Mouse (Mus musculus) MEL (cell line): Measurements from ENCODE around the gene C1qtnf1. TPM values are rescaled to one million over a fixed set of nuclear protein-coding genes. Genes with fewer than 3 reads are reported as not detected.

Experiments
- DNase-seq: peaks from one replicate; pipeline ENCODE4 v3.0.0; 2011; ENCODE audit warnings: low read depth, low spot score
- H3K27ac ChIP-seq: 2 replicates; pipeline ENCODE4 v1.5.1; 2012; ENCODE audit warnings: low read depth, mild to moderate bottlenecking, control low read depth, low read length, moderate library complexity; ENCODE audit not compliant: control insufficient read depth
- H3K27me3 ChIP-seq, 2 experiments: fragments of 150-350 bp in 1 of 2; sonication (generic) in 1 of 2; 2 replicates each; pipeline ENCODE4 v1.6.1; 2012; ENCODE audit warnings: low read length in 2 of 2, mild to moderate bottlenecking in 2 of 2, improper control_type of control experiment in 1 of 2, moderate library complexity in 1 of 2; ENCODE audit not compliant: insufficient read depth in 2 of 2, control insufficient read depth in 1 of 2
- H3K36me3 ChIP-seq, 2 experiments: 2 replicates each; pipeline ENCODE4 v1.6.1; 2012 to 2014; ENCODE audit warnings: low read length in 2 of 2, improper control_type of control experiment in 1 of 2, inconsistent platforms in 1 of 2, mild to moderate bottlenecking in 1 of 2; ENCODE audit not compliant: insufficient read depth in 2 of 2, control insufficient read depth in 1 of 2
- H3K4me1 ChIP-seq, 2 experiments: fragments of 150-350 bp in 1 of 2; sonication (generic) in 1 of 2; 2 replicates each; pipeline ENCODE4 v1.6.1; 2012; ENCODE audit warnings: low read length in 2 of 2, improper control_type of control experiment in 1 of 2, mild to moderate bottlenecking in 1 of 2; ENCODE audit not compliant: insufficient read depth in 2 of 2, control insufficient read depth in 1 of 2
- H3K4me3 ChIP-seq, 2 experiments: fragments of 150-350 bp in 1 of 2; sonication (generic) in 1 of 2; 2 replicates each; pipeline ENCODE4 v1.5.1; 2012; ENCODE audit warnings: low read depth in 2 of 2, low read length in 2 of 2, mild to moderate bottlenecking in 2 of 2, moderate library complexity in 2 of 2, control low read depth in 1 of 2, improper control_type of control experiment in 1 of 2; ENCODE audit not compliant: control insufficient read depth in 1 of 2, insufficient read depth in 1 of 2
- H3K79me2 ChIP-seq: 2 replicates; pipeline ENCODE4 v1.6.1; 2012; ENCODE audit warnings: mild to moderate bottlenecking, low read length, moderate library complexity; ENCODE audit not compliant: control insufficient read depth, poor library complexity, insufficient read depth
- H3K9ac ChIP-seq: 2 replicates; pipeline ENCODE4 v1.6.1; 2012; ENCODE audit warnings: low read depth, mild to moderate bottlenecking, control low read depth, low read length, moderate library complexity; ENCODE audit not compliant: control insufficient read depth, poor library complexity, severe bottlenecking
- H3K9me3 ChIP-seq: fragments of 150-350 bp; sonication (generic); replicated peaks from 2 replicates; pipeline ENCODE4 v1.6.1; 2012; ENCODE audit warnings: mild to moderate bottlenecking, low read length, improper control_type of control experiment, moderate library complexity; ENCODE audit not compliant: insufficient read depth
- BHLHE40 ChIP-seq: IDR thresholded peaks from 2 replicates; pipeline ENCODE4 v1.6.1; 2012; ENCODE audit warnings: low read depth, mild to moderate bottlenecking, inconsistent platforms, low read length, improper control_type of control experiment, borderline replicate concordance
- E2F4 ChIP-seq: IDR thresholded peaks from 2 replicates; pipeline ENCODE4 v1.6.1; 2011; ENCODE audit warnings: low read depth, low read length, improper control_type of control experiment, borderline replicate concordance
- ELF1 ChIP-seq: IDR thresholded peaks from 2 replicates; pipeline ENCODE4 v1.6.1; 2014; ENCODE audit warnings: low read depth, mild to moderate bottlenecking, inconsistent platforms, low read length, improper control_type of control experiment, moderate library complexity
- EP300 ChIP-seq, 2 experiments: IDR thresholded peaks; 2 replicates each; pipeline ENCODE4 v1.6.1; 2011; ENCODE audit warnings: improper control_type of control experiment in 2 of 2, low read length in 2 of 2, low read depth in 1 of 2, mild to moderate bottlenecking in 1 of 2
- ETS1 ChIP-seq: IDR thresholded peaks from 2 replicates; pipeline ENCODE4 v1.6.1; 2012; ENCODE audit warnings: low read depth, mild to moderate bottlenecking, inconsistent platforms, low read length, improper control_type of control experiment, moderate library complexity
- GABPA ChIP-seq: IDR thresholded peaks from 2 replicates; pipeline ENCODE4 v1.6.1; 2012; ENCODE audit warnings: low read depth, mild to moderate bottlenecking, inconsistent platforms, low read length, improper control_type of control experiment, moderate library complexity
- GATA1 ChIP-seq: IDR thresholded peaks from 2 replicates; pipeline ENCODE4 v1.6.1; 2011; ENCODE audit warnings: low read depth, low read length, improper control_type of control experiment
- HCFC1 ChIP-seq: IDR thresholded peaks from 2 replicates; pipeline ENCODE4 v1.6.1; 2012; ENCODE audit warnings: low read depth, mild to moderate bottlenecking, inconsistent platforms, low read length, improper control_type of control experiment, moderate library complexity
- JUND ChIP-seq: IDR thresholded peaks from 2 replicates; pipeline ENCODE4 v1.6.1; 2011; ENCODE audit warnings: low read depth, mild to moderate bottlenecking, improper control_type of control experiment, low read length
- KAT2A ChIP-seq: conservative IDR thresholded peaks from 2 replicates; pipeline ENCODE4 v1.6.1; 2012; ENCODE audit warnings: low read depth, low read length, improper control_type of control experiment, inconsistent platforms
- MAX ChIP-seq: IDR thresholded peaks from 2 replicates; pipeline ENCODE4 v1.6.1; 2011; ENCODE audit warnings: low read length, improper control_type of control experiment
- MEF2A ChIP-seq: IDR thresholded peaks from 2 replicates; pipeline ENCODE4 v1.6.1; 2014; ENCODE audit warnings: low read depth, mild to moderate bottlenecking, inconsistent platforms, low read length, improper control_type of control experiment; ENCODE audit not compliant: poor library complexity, insufficient replicate concordance, severe bottlenecking; ENCODE audit errors: extremely low read depth
- MXI1 ChIP-seq: IDR thresholded peaks from 2 replicates; pipeline ENCODE4 v1.6.1; 2011; ENCODE audit warnings: mild to moderate bottlenecking, low read depth, low read length, improper control_type of control experiment
- MYC ChIP-seq: IDR thresholded peaks from 2 replicates; pipeline ENCODE4 v1.6.1; 2011; ENCODE audit warnings: low read depth, mild to moderate bottlenecking, low read length, improper control_type of control experiment, moderate library complexity
- POLR2A ChIP-seq, 2 experiments: IDR thresholded peaks; 2 replicates each; pipeline ENCODE4 v1.6.1; 2011 to 2012; ENCODE audit warnings: low read length in 2 of 2, mild to moderate bottlenecking in 2 of 2, control low read depth in 1 of 2, improper control_type of control experiment in 1 of 2, low read depth in 1 of 2, moderate library complexity in 1 of 2; ENCODE audit not compliant: control insufficient read depth in 1 of 2, insufficient read depth in 1 of 2, poor library complexity in 1 of 2
- POLR2AphosphoS5 ChIP-seq: IDR thresholded peaks from 2 replicates; pipeline ENCODE4 v1.6.1; 2012; ENCODE audit warnings: low read depth, borderline replicate concordance, mild to moderate bottlenecking, inconsistent platforms, low read length, moderate library complexity, mixed read lengths
- RCOR1 ChIP-seq: IDR thresholded peaks from 2 replicates; pipeline ENCODE4 v1.6.1; 2012; ENCODE audit warnings: low read depth, mild to moderate bottlenecking, inconsistent platforms, low read length, improper control_type of control experiment
- SMC3 ChIP-seq: IDR thresholded peaks from 2 replicates; pipeline ENCODE4 v1.6.1; 2011; ENCODE audit warnings: low read depth, low read length, improper control_type of control experiment
- TAL1 ChIP-seq: IDR thresholded peaks from 2 replicates; pipeline ENCODE4 v1.6.1; 2012; ENCODE audit warnings: mild to moderate bottlenecking, inconsistent platforms, low read length, moderate library complexity, mixed read lengths
- TBP ChIP-seq: IDR thresholded peaks from 2 replicates; pipeline ENCODE4 v1.8.0; 2011; ENCODE audit warnings: low read depth, low read length, improper control_type of control experiment
- TCF12 ChIP-seq: IDR thresholded peaks from 2 replicates; pipeline ENCODE4 v1.6.1; 2014; ENCODE audit warnings: low read depth, mild to moderate bottlenecking, inconsistent platforms, low read length, improper control_type of control experiment, moderate library complexity
- USF2 ChIP-seq, 2 experiments: IDR thresholded peaks; 2 replicates each; pipeline ENCODE4 v1.6.1; 2011 to 2012; ENCODE audit warnings: improper control_type of control experiment in 2 of 2, low read length in 2 of 2, borderline replicate concordance in 1 of 2, inconsistent platforms in 1 of 2, low read depth in 1 of 2, mild to moderate bottlenecking in 1 of 2; ENCODE audit not compliant: insufficient read depth in 1 of 2
- ZNF384 ChIP-seq: IDR thresholded peaks from 2 replicates; pipeline ENCODE4 v1.6.1; 2012; ENCODE audit warnings: low read depth, mild to moderate bottlenecking, inconsistent platforms, low read length, improper control_type of control experiment
- polyA plus RNA-seq, 2 experiments: library from polyadenylated mRNA; stranded (reverse) in 1 of 2; unstranded in 1 of 2; fragments of >175 nt in 1 of 2; fragments of >200 nt in 1 of 2; gene quantifications; 2 replicates each; pipeline versions ENCODE4 v1.2.1 to v1.2.4; 2012; ENCODE audit warnings: low replicate concordance in 2 of 2, low read depth in 1 of 2; ENCODE audit not compliant: insufficient read length in 2 of 2, insufficient read depth in 1 of 2, missing spikeins in 1 of 2
- total RNA-seq: library from RNA; depleted of rRNA; stranded (reverse); fragments of 300-350 nt; gene quantifications from 2 replicates; pipeline ENCODE4 v1.2.3, GENCODE M21; 2012

Gene C1qtnf1
- total and polyA plus RNA-seq, 3 experiments: 0.27 to 0.72 TPM; not detected in 1

DNA sequence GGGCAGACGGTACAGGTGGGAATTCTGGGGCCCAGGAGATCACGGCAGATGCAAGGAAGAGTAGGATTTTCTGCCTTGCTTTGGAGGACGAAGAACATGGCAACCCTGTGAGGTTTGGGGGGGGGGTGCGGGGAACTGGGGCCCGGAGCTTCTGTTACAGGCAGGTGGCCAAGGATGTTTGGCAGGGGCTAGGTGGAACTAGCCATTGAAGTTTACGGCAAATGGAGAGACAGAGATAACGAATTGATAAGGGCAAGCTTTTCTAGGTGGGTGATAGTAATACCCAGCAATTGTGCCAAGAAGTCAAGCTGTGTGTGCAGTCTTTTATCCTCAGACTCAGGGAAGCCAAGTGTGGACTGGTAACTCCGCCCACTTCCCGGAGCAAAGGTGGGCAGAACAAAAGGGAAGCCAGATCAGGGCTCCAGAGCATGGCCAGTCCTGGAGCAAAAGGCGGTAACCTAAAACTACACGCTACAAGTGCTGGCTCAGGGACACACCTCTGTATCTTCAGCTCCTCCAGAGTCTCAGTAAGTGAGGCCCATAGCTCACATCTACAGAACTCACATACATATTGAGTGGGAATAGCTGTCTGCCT, 39.5 kb downstream of the C1qtnf1 start (continued):
- 0 out of 4 replicates have a peak, but pooled peaks of 1 of the 2 experiments have one; percentile 32 for TF ChIP-seq POLR2A (IDR thresholded peaks at IDR 0.05; ENCODE audit: control insufficient read depth in 1 of 2, insufficient read depth in 1 of 2, low read depth in 1 of 2, low read length in 2 of 2, poor library complexity in 1 of 2)
- TF ChIP-seq E2F4: no peak
- peak; percentile 92 for TF ChIP-seq GATA1
- TF ChIP-seq JUND: no peak
- no peak for TF ChIP-seq POLR2AphosphoS5
- peak; percentile 40 for TF ChIP-seq ELF1
- TF ChIP-seq MYC: 0 out of 2 replicates have a peak, but pooled peaks have one; percentile 41
- no peak for TF ChIP-seq GABPA

DNA sequence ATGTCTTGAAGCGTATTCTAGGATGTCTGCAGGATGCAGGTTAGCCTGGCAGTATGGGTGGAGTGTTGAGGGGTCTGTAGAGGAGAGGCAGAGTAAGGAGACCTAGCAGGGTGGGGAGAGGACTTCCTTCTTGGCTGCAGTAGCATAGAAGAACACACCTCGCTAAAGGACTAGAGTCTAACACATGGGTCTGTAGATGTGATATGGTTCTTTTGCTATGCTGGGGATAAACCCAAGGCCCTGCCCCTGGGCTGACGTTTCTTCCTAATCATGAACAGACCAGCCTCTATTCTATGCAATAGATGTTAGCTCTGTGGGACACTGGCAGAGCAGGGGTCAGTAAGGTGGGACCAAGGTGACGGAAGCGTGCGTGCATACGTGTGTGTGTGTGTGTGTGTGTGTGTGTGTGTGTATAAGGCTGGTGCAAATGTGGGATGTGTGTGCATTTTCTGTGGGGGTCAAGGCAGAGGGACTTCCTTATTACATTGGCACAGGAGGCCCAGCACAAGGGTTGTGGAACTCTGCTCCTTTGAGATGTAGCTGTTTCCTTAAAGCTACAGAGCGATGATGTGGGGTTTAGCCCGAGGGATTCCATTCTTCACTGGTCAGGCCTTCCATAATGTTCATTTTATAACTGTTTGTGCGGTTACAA, 41.6 kb downstream of the C1qtnf1 start:
- DNase-seq: peak; percentile 69

DNA sequence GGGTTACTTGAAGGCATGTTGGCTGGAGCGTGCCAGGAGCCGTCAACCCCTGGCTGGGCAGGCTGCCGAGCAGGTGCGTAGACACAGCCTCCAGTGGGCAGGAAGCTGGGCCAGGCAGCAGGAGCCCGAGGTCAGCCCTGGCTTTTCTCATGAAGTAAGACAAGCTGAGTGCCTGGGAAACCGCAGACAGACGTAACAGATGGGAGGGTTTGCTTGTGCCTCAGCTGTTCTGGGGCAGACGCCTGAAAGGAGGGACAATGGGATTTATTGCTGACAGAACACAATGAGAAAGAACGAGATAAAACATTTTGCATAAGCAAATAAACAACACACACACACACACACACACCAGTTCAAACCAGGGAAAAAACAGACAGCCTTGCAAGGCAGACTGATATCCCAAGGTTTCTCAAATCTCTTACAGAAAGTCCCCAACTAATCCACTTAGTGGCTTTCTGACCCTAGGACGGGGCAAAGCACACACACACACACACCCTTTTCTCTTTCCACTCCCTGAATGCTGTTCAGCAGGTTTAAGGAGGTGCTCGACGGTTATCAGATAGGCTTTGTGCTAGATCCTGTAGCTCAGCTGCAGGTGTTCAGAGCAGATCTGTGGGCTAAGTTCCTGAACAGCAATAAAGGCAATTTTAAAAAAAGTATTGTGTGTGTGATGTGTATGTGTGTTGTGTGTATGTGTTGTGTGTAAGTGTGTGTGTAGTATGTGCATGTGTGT, 42.4 kb downstream of the C1qtnf1 start:
- H3K4me1 ChIP-seq: peaks cover 51 to 76% of the 10 kb centered on the region in 2 experiments
- peak overlapping the region; percentile 23 for H3K9ac ChIP-seq
- peak overlapping the region in 1 of 2 experiments; percentile 2; a peak in 1 of 4 replicates for H3K4me3 ChIP-seq
- no peaks in the 10 kb centered on the region for H3K79me2 ChIP-seq
- no peaks in the 10 kb centered on the region for H3K27me3 ChIP-seq
- peak overlapping the region; percentile 65 for H3K27ac ChIP-seq
- H3K9me3 ChIP-seq: no peaks in the 10 kb centered on the region
- DNase-seq: peak; percentile 87
- H3K36me3 ChIP-seq: peaks cover 0 to 53% of the 10 kb centered on the region in 2 experiments; a peak in 2 of 4 replicates
- TF ChIP-seq RCOR1: peak; percentile 66
- TF ChIP-seq EP300 (IDR thresholded peaks at IDR 0.05; ENCODE audit: low read depth in 1 of 2, low read length in 2 of 2): peak; percentile 92
- TF ChIP-seq KAT2A: no peak
- TF ChIP-seq ZNF384: peak; percentile 74
- TF ChIP-seq MXI1: peak; percentile 39; the same call in 1 of the 2 replicates
- TF ChIP-seq JUND: no peak
- TF ChIP-seq E2F4: no peak
- no peak for TF ChIP-seq SMC3
- TF ChIP-seq TBP: 0 out of 2 replicates have a peak, but pooled peaks have one; percentile 25
- no peak for TF ChIP-seq POLR2A (IDR thresholded peaks at IDR 0.05; ENCODE audit: control insufficient read depth in 1 of 2, insufficient read depth in 1 of 2, low read depth in 1 of 2, low read length in 2 of 2, poor library complexity in 1 of 2)
- peak; percentile 94 for TF ChIP-seq TCF12
- TF ChIP-seq ETS1: peak; percentile 94
- 0 out of 2 replicates have a peak, but pooled peaks have one; percentile 27 for TF ChIP-seq ELF1
- no peak; the same call in 1 of the 2 replicates for TF ChIP-seq BHLHE40
- no peak for TF ChIP-seq MEF2A
- no peak for TF ChIP-seq MAX
- peak; percentile 50; the same call in 1 of the 2 replicates for TF ChIP-seq HCFC1

More for the DNA sequence above, 41.6 kb downstream of the C1qtnf1 start:
- no peaks in the 10 kb centered on the region for H3K27me3 ChIP-seq
- H3K4me3 ChIP-seq: peak overlapping the region in 1 of 2 experiments; percentile 2; a peak in 1 of 4 replicates
- peak overlapping the region; percentile 23 for H3K9ac ChIP-seq
- H3K36me3 ChIP-seq: peaks cover 0 to 60% of the 10 kb centered on the region in 2 experiments; a peak in 2 of 4 replicates
- H3K79me2 ChIP-seq: no peaks in the 10 kb centered on the region
- H3K27ac ChIP-seq: peak overlapping the region; percentile 65
- 0 out of 2 replicates have a peak, but pooled peaks have one; percentile 32 for TF ChIP-seq MXI1
- TF ChIP-seq USF2 (IDR thresholded peaks at IDR 0.05; ENCODE audit: borderline replicate concordance in 1 of 2, insufficient read depth in 1 of 2, low read depth in 1 of 2, low read length in 2 of 2): no peak
- no peak for TF ChIP-seq ZNF384
- peak; percentile 26; the same call in 1 of the 2 replicates for TF ChIP-seq ELF1
- no peak for TF ChIP-seq POLR2A (IDR thresholded peaks at IDR 0.05; ENCODE audit: control insufficient read depth in 1 of 2, insufficient read depth in 1 of 2, low read depth in 1 of 2, low read length in 2 of 2, poor library complexity in 1 of 2)
- TF ChIP-seq TAL1: no peak
- TF ChIP-seq MEF2A: no peak
- peak; percentile 52 for TF ChIP-seq ETS1
- no peaks in the 10 kb centered on the region for H3K9me3 ChIP-seq
- H3K4me1 ChIP-seq: peaks cover 55 to 77% of the 10 kb centered on the region in 2 experiments
